Mouse (Mus musculus) C2C12 (cell line): ENCODE measurements around the gene Fam227a.

Experiments
- CTCF ChIP-seq: IDR thresholded peaks from one replicate; pipeline ENCODE4 v1.5.1; 2011; ENCODE audit not compliant: control insufficient read depth, insufficient read depth, insufficient read length
- MYOD1 ChIP-seq: IDR thresholded peaks from one replicate; pipeline ENCODE4 v1.6.1; 2011; ENCODE audit warnings: low read depth; ENCODE audit not compliant: control insufficient read depth, insufficient read length
- MYOG ChIP-seq: IDR thresholded peaks from one replicate; pipeline ENCODE4 v1.6.1; 2011; ENCODE audit not compliant: control insufficient read depth, insufficient read length; ENCODE audit errors: extremely low read depth
- USF1 ChIP-seq: IDR thresholded peaks from one replicate; pipeline ENCODE4 v1.6.1; 2011; ENCODE audit warnings: low read depth, mild to moderate bottlenecking, control low read depth, moderate library complexity

DNA sequence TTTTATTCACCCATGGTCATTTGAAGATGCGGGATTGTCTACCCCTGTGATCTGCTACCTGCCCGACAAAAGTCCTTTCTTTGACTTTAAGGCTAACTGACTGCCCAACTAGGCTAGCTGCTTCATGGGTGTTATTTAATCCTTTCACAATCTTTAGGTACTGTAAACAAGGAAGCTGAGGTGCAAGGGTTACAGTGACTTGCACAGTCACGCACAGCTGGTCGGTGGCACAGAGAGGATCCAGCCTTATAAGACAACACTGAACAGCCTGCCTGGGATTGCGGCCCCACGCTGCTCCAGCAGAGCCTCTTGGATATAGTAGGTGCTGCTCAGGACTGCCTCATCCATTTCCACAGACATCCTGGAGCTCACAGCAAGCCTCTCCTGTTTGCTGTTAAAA lies 24.4 kb upstream of the Fam227a start:
- TF ChIP-seq CTCF: no peak
- no peak for TF ChIP-seq USF1
- no peak for TF ChIP-seq MYOG
- no peak for TF ChIP-seq MYOD1
